Mouse (Mus musculus): ENCODE data around the gene Snx19.

GRCm38 (mm10) chr9:30400771-30401170 is 26.1 kb upstream of the Snx19 start:
- TF ChIP-seq CTCF (IDR thresholded peaks at IDR 0.05; ENCODE audit: borderline replicate concordance, insufficient read depth, low read depth, low read length) (no peak), POLR2A (IDR thresholded peaks at IDR 0.05; ENCODE audit: borderline replicate concordance, insufficient read depth, low read length) (no peak)
